Mouse (Mus musculus) neural tube, embryonic 14.5 days (tissue): ENCODE data around the gene Fcrlb. TPM values are rescaled to one million over a fixed set of nuclear protein-coding genes. Genes with fewer than 3 reads are reported as not detected.

Experiments used
- ATAC-seq: fragments of 200-750 bp; cut with Nextera tagmentation; 2 replicates; pipeline ENCODE4 v1.8.0; 2017; ENCODE audit warnings: low read depth, mild to moderate bottlenecking, moderate TSS enrichment, moderate library complexity
- H3K27ac ChIP-seq: fragments of 300-500 bp; sonication (generic); 2 replicates; pipeline ENCODE4 v1.5.1; 2014; ENCODE audit warnings: low read depth, mild to moderate bottlenecking, control low read depth, low read length, moderate library complexity, mixed read lengths
- H3K27me3 ChIP-seq: fragments of 300-500 bp; sonication (generic); 2 replicates; pipeline ENCODE4 v1.6.1; 2014; ENCODE audit warnings: low read length; ENCODE audit not compliant: control insufficient read depth, insufficient read depth
- H3K36me3 ChIP-seq: fragments of 300-500 bp; sonication (generic); 2 replicates; pipeline ENCODE4 v1.6.1; 2014; ENCODE audit warnings: low read length, mixed read lengths; ENCODE audit not compliant: control insufficient read depth, insufficient read depth
- H3K4me1 ChIP-seq: fragments of 300-500 bp; sonication (generic); 2 replicates; pipeline ENCODE4 v1.6.1; 2014; ENCODE audit warnings: low read length; ENCODE audit not compliant: control insufficient read depth, insufficient read depth
- H3K4me2 ChIP-seq: fragments of 300-500 bp; sonication (generic); 2 replicates; pipeline ENCODE4 v1.6.1; 2014; ENCODE audit warnings: mild to moderate bottlenecking, low read depth, low read length, control low read depth
- H3K4me3 ChIP-seq: fragments of 300-500 bp; sonication (generic); 2 replicates; pipeline ENCODE4 v1.5.1; 2014; ENCODE audit warnings: low read depth, low read length, control low read depth, mixed read lengths
- H3K9ac ChIP-seq: fragments of 300-500 bp; sonication (generic); replicated peaks from 2 replicates; pipeline ENCODE4 v1.6.1; 2014; ENCODE audit warnings: low read depth, mild to moderate bottlenecking, control low read depth, low read length, mixed read lengths
- H3K9me3 ChIP-seq: fragments of 300-500 bp; sonication (generic); 2 replicates; pipeline ENCODE4 v1.6.1; 2016; ENCODE audit warnings: low read length; ENCODE audit not compliant: control insufficient read depth
- WGBS: fragments of 180-500 bp; shearing (Covaris S2); extraction: QIAGEN DNeasy Blood & Tissue Kit; methylation state at CpG from one replicate; pipeline ENCODE4 v1.1.7; 2014; 5-methylcytosine and 5-hydroxymethylcytosine counted together
- polyA plus RNA-seq: library from polyadenylated mRNA; unstranded; fragments of >200 nt; fragmentation: Nextera tagmentation; extraction: Ambion mirVana; gene quantifications from 2 replicates; pipeline ENCODE4 v1.2.1, GENCODE M21; 2014

The Fcrlb gene
- polyA plus RNA-seq, 1 experiment from 2014 or later = 1.2 TPM

GRCm38 (mm10) chr1:170939255-170939654 lies 26.5 kb upstream of the Fcrlb start:
- no peak for ATAC-seq
- no peak overlapping the region for H3K27ac ChIP-seq
- no peaks in the 10 kb centered on the region for H3K36me3 ChIP-seq
- 91% methylated on average over 12 of the region's 12 CpGs for WGBS
- H3K4me1 ChIP-seq = no peaks in the 10 kb centered on the region
- H3K27me3 ChIP-seq = no peaks in the 10 kb centered on the region
- peaks cover 4% of the 10 kb centered on the region; the same call in 1 of the 2 replicates for H3K9me3 ChIP-seq
- H3K9ac ChIP-seq = no peak overlapping the region
- no peak overlapping the region for H3K4me2 ChIP-seq
- no peak overlapping the region for H3K4me3 ChIP-seq

- 57% methylated on average over 2 of the region's 2 CpGs for WGBS
- H3K27ac ChIP-seq = no peak overlapping the region
Measured at GRCm38 (mm10) chr1:170934383-170934782, 21.6 kb upstream of the Fcrlb start.

GRCm38 (mm10) chr1:170933940-170934339 lies 21.2 kb upstream of the Fcrlb start:
- 93% methylated on average over 1 of the region's 1 CpGs for WGBS
- no peaks in the 10 kb centered on the region; the same call in 1 of the 2 replicates for H3K9me3 ChIP-seq
- no peaks in the 10 kb centered on the region for H3K4me1 ChIP-seq
- no peak for ATAC-seq
- no peak overlapping the region for H3K4me3 ChIP-seq
- no peak overlapping the region for H3K4me2 ChIP-seq
- H3K27me3 ChIP-seq = no peaks in the 10 kb centered on the region
- no peaks in the 10 kb centered on the region for H3K36me3 ChIP-seq
- no peak overlapping the region for H3K27ac ChIP-seq
- H3K9ac ChIP-seq = no peak overlapping the region

More at GRCm38 (mm10) chr1:170934383-170934782, 21.6 kb upstream of the Fcrlb start:
- H3K27me3 ChIP-seq = no peaks in the 10 kb centered on the region
- ATAC-seq = no peak
- H3K9ac ChIP-seq = no peak overlapping the region
- H3K4me3 ChIP-seq = no peak overlapping the region
- H3K36me3 ChIP-seq = no peaks in the 10 kb centered on the region
- no peak overlapping the region for H3K4me2 ChIP-seq
- H3K4me1 ChIP-seq = no peaks in the 10 kb centered on the region
- no peaks in the 10 kb centered on the region; the same call in 1 of the 2 replicates for H3K9me3 ChIP-seq

- Histone ChIP-seq H3K36me3 (no peaks in the 10 kb centered on the region), H3K4me2 (no peak overlapping the region), H3K4me3 (no peak overlapping the region), H3K4me1 (no peaks in the 10 kb centered on the region), H3K9ac (no peak overlapping the region), H3K27ac (no peak overlapping the region), H3K27me3 (no peaks in the 10 kb centered on the region), H3K9me3 (no peaks in the 10 kb centered on the region; the same call in 1 of the 2 replicates)
- 67% methylated on average over 6 of the region's 6 CpGs for WGBS
- ATAC-seq = no peak
Measured at GRCm38 (mm10) chr1:170933386-170933920, 20.7 kb upstream of the Fcrlb start.

GRCm38 (mm10) chr1:170932043-170932442 lies 19.3 kb upstream of the Fcrlb start:
- ATAC-seq = no peak
- Histone ChIP-seq H3K27ac (no peak overlapping the region), H3K27me3 (no peaks in the 10 kb centered on the region), H3K9ac (no peak overlapping the region), H3K9me3 (no peaks in the 10 kb centered on the region; the same call in 1 of the 2 replicates), H3K36me3 (no peaks in the 10 kb centered on the region), H3K4me2 (no peak overlapping the region), H3K4me3 (no peak overlapping the region), H3K4me1 (no peaks in the 10 kb centered on the region)
- WGBS = 86% methylated on average over 3 of the region's 3 CpGs

- H3K9ac ChIP-seq = no peak overlapping the region
- no peaks in the 10 kb centered on the region for H3K9me3 ChIP-seq
- WGBS = 85% methylated on average over 4 of the region's 4 CpGs
- H3K27ac ChIP-seq = no peak overlapping the region
- H3K4me3 ChIP-seq = no peak overlapping the region
- H3K4me1 ChIP-seq = no peaks in the 10 kb centered on the region
- no peaks in the 10 kb centered on the region for H3K27me3 ChIP-seq
- ATAC-seq = no peak
- no peak overlapping the region for H3K4me2 ChIP-seq
- no peaks in the 10 kb centered on the region for H3K36me3 ChIP-seq
Measured at GRCm38 (mm10) chr1:170929245-170929644, 16.5 kb upstream of the Fcrlb start.

- Histone ChIP-seq H3K9me3 (no peaks in the 10 kb centered on the region), H3K9ac (no peak overlapping the region), H3K36me3 (no peaks in the 10 kb centered on the region), H3K4me2 (no peak overlapping the region), H3K4me3 (no peak overlapping the region), H3K27ac (no peak overlapping the region), H3K27me3 (no peaks in the 10 kb centered on the region), H3K4me1 (no peaks in the 10 kb centered on the region)
- 69% methylated on average over 2 of the region's 2 CpGs for whole genome bisulfite sequencing
- ATAC-seq = no peak
Measured at GRCm38 (mm10) chr1:170928467-170928866, 15.7 kb upstream of the Fcrlb start.

GRCm38 (mm10) chr1:170927378-170927777 lies 14.6 kb upstream of the Fcrlb start, which contains the start of gene Fcrla:
TSS of gene Fcrla (minus strand) at chr1:170927583.
- Histone ChIP-seq H3K9ac (no peak within 1 kb of the TSS), H3K36me3 (no peaks in the 10 kb centered on the region), H3K4me2 (no peak within 1 kb of the TSS), H3K27ac (no peak within 1 kb of the TSS), H3K4me3 (no peak within 1 kb of the TSS), H3K9me3 (no peaks in the 10 kb centered on the region), H3K27me3 (no peaks in the 10 kb centered on the region), H3K4me1 (no peaks in the 10 kb centered on the region)
- ATAC-seq = no peak
- 85% methylated on average over 3 of the region's 3 CpGs for WGBS

GRCm38 (mm10) chr1:170926941-170927340 lies 14.2 kb upstream of the Fcrlb start:
- ATAC-seq = no peak
- no peaks in the 10 kb centered on the region for H3K27me3 ChIP-seq
- no peak overlapping the region for H3K9ac ChIP-seq
- H3K4me1 ChIP-seq = no peaks in the 10 kb centered on the region
- 72% methylated on average over 6 of the region's 6 CpGs for WGBS
- H3K4me2 ChIP-seq = no peak overlapping the region
- H3K27ac ChIP-seq = no peak overlapping the region
- no peaks in the 10 kb centered on the region for H3K36me3 ChIP-seq
- H3K9me3 ChIP-seq = no peaks in the 10 kb centered on the region
- H3K4me3 ChIP-seq = no peak overlapping the region
